Mouse (Mus musculus): ENCODE results near the gene Ubr7.

Ubr7 gene

DNA sequence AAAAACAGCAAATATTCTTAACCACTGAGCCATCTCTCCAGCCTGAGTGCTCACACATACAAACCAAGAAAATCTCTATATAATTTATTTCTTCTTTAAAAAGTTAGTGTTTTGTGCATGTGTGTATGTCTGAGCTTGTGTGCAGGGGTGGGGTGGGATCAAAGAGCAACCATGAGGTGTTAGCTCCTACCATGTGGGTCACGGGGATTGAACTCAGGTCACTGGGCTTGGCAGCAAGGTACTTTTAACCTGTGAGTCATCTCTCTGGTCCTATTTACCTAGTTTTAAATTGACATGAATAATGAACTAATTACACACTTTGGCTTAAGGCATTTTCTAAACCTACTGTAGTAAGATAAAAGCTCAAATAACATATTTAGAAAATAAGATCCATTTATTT lies 68.6 kb downstream of the Ubr7 start:
- no peak for DNase-seq (ENCODE audit: low spot score in 2 of 2)

DNA sequence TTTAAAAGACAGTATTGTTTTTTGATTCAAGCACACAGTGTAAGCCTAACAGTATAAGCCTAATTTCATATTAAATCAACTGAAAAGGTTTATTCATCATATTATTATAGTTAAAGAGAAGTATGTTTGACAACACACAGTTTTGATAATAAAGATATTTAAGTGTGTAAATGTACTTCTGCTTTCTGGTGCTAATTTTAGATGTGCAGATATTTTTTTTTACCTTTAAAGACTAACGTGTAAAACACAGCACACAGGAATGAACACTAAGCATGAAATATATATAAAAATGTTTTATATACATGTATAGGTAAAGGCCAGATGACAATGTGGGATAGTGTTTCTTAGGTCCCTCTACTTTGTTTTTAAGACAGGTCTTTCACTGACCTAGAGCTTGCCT lies 69.4 kb downstream of the Ubr7 start:
- DNase-seq (ENCODE audit: low spot score in 2 of 2) = no peak
